In genomic region chr15:31581086-31581485, GRCm38 (mm10) we compare ENCODE assay signal across 3 mouse cellular contexts. TPM values are rescaled to one million over a fixed set of nuclear protein-coding genes. Genes with fewer than 3 reads are reported as not detected.
"Had no signal": no experiment of that assay in that cellular context is flagged by ENCODE, and none has a peak within 500 bp of the region (broad histone marks: within the 10 kb centered on the region; RNA-seq: fewer than 3 reads in every experiment).

No protein-coding gene starts in this region.

RNA-seq across cellular contexts. Expression of gene Cmbl, which starts 15.9 kb away (rescaled TPM):
- total RNA-seq: megakaryocyte progenitor cell, adult 5-6 weeks; megakaryocyte-erythroid progenitor cell, adult 5-6 weeks; monocyte, adult 5-6 weeks had no signal
